Mouse (Mus musculus): ENCODE results near the gene Gm128. TPM values are rescaled to one million over a fixed set of nuclear protein-coding genes. Genes with fewer than 3 reads are reported as not detected.
A peak's percentile ranks its signal among the peaks of the same experiment; 100 is the strongest.

Gene Gm128
- polyA plus RNA-seq, 1 experiment, result 0.98 TPM

GRCm38 (mm10) chr3:95283589-95283941 is 42.2 kb upstream of the Gm128 start:
- TF ChIP-seq CTCF (IDR thresholded peaks at IDR 0.05; ENCODE audit: insufficient read depth, low read length) (no peak), POLR2A (IDR thresholded peaks at IDR 0.05; ENCODE audit: borderline replicate concordance, extremely low read depth, low read depth, low read length) (no peak)
- Histone ChIP-seq H3K4me1 (ENCODE audit: control insufficient read depth, insufficient read depth, low read length) (peaks cover 6% of the 10 kb centered on the region; the same call in 1 of the 2 replicates), H3K4me3 (replicated peaks; ENCODE audit: extremely low read depth, low read depth, low read length) (peak overlapping the region; percentile 88)
- no peak for DNase-seq
- under 1% methylated on average over 7 of the region's 7 CpGs for WGBS

- peak overlapping the region; percentile 88 for H3K4me3 ChIP-seq (replicated peaks; ENCODE audit: extremely low read depth, low read depth, low read length)
- peaks cover 6% of the 10 kb centered on the region; the same call in 1 of the 2 replicates for H3K4me1 ChIP-seq (ENCODE audit: control insufficient read depth, insufficient read depth, low read length)
- DNase-seq, result peak; percentile 82
- TF ChIP-seq CTCF (IDR thresholded peaks at IDR 0.05; ENCODE audit: insufficient read depth, low read length) (0 out of 2 replicates have a peak, but pooled peaks have one; percentile 17), POLR2A (IDR thresholded peaks at IDR 0.05; ENCODE audit: borderline replicate concordance, extremely low read depth, low read depth, low read length) (peak; percentile 88)
- WGBS, result under 1% methylated on average over 49 of the region's 51 CpGs
Observed at GRCm38 (mm10) chr3:95282865-95283588, 41.6 kb upstream of the Gm128 start.

- WGBS, result under 1% methylated on average over 11 of the region's 11 CpGs
- TF ChIP-seq POLR2A (IDR thresholded peaks at IDR 0.05; ENCODE audit: borderline replicate concordance, extremely low read depth, low read depth, low read length), result no peak; the same call in 1 of the 2 replicates
- TF ChIP-seq CTCF (IDR thresholded peaks at IDR 0.05; ENCODE audit: insufficient read depth, low read length), result no peak
- peak overlapping the region; percentile 88 for H3K4me3 ChIP-seq (replicated peaks; ENCODE audit: extremely low read depth, low read depth, low read length)
- peaks cover 6% of the 10 kb centered on the region; the same call in 1 of the 2 replicates for H3K4me1 ChIP-seq (ENCODE audit: control insufficient read depth, insufficient read depth, low read length)
- peak; percentile 67 for DNase-seq
Observed at GRCm38 (mm10) chr3:95282381-95282864, 41.0 kb upstream of the Gm128 start.

GRCm38 (mm10) chr3:95281216-95282126 is 40.1 kb upstream of the Gm128 start, which contains the start of the genes Mindy1 and Prune1:
Gene Mindy1 (plus strand): TSS chr3:95281345.
Gene Prune1 (minus strand): TSS chr3:95282076.
- under 1% methylated on average over 53 of the region's 53 CpGs for WGBS
- peak; percentile 96 for DNase-seq
- H3K4me3 ChIP-seq (replicated peaks; ENCODE audit: extremely low read depth, low read depth, low read length), result peak within 1 kb of the TSS; percentile 88

GRCm38 (mm10) chr3:95280747-95281146 is 39.3 kb upstream of the Gm128 start:
- H3K4me1 ChIP-seq (ENCODE audit: control insufficient read depth, insufficient read depth, low read length), result peaks cover 6% of the 10 kb centered on the region; the same call in 1 of the 2 replicates
- no peak for TF ChIP-seq POLR2A (IDR thresholded peaks at IDR 0.05; ENCODE audit: borderline replicate concordance, extremely low read depth, low read depth, low read length)
- no peak for TF ChIP-seq CTCF (IDR thresholded peaks at IDR 0.05; ENCODE audit: insufficient read depth, low read length)
- 6% methylated on average over 8 of the region's 8 CpGs for WGBS
- H3K4me3 ChIP-seq (replicated peaks; ENCODE audit: extremely low read depth, low read depth, low read length), result peak overlapping the region; percentile 84
- DNase-seq, result no peak

More at GRCm38 (mm10) chr3:95281216-95282126, 40.1 kb upstream of the Gm128 start, which contains the start of the genes Mindy1 and Prune1:
- TF ChIP-seq POLR2A (IDR thresholded peaks at IDR 0.05; ENCODE audit: borderline replicate concordance, extremely low read depth, low read depth, low read length), result peak; percentile 54; the same call in 1 of the 2 replicates
- TF ChIP-seq CTCF (IDR thresholded peaks at IDR 0.05; ENCODE audit: insufficient read depth, low read length), result no peak
- H3K4me1 ChIP-seq (ENCODE audit: control insufficient read depth, insufficient read depth, low read length), result peaks cover 6% of the 10 kb centered on the region; the same call in 1 of the 2 replicates

- no peak for TF ChIP-seq POLR2A (IDR thresholded peaks at IDR 0.05; ENCODE audit: borderline replicate concordance, extremely low read depth, low read depth, low read length)
- TF ChIP-seq CTCF (IDR thresholded peaks at IDR 0.05; ENCODE audit: insufficient read depth, low read length), result no peak
- 38% methylated on average over 1 of the region's 1 CpGs for WGBS
- no peak for DNase-seq
- peaks cover 3% of the 10 kb centered on the region; the same call in 1 of the 2 replicates for H3K4me1 ChIP-seq (ENCODE audit: control insufficient read depth, insufficient read depth, low read length)
- H3K4me3 ChIP-seq (replicated peaks; ENCODE audit: extremely low read depth, low read depth, low read length), result no peak overlapping the region
Observed at GRCm38 (mm10) chr3:95277149-95277551, 35.8 kb upstream of the Gm128 start.

- TF ChIP-seq CTCF (IDR thresholded peaks at IDR 0.05; ENCODE audit: insufficient read depth, low read length), result no peak
- TF ChIP-seq POLR2A (IDR thresholded peaks at IDR 0.05; ENCODE audit: borderline replicate concordance, extremely low read depth, low read depth, low read length), result no peak
- Histone ChIP-seq H3K4me3 (replicated peaks; ENCODE audit: extremely low read depth, low read depth, low read length) (no peak overlapping the region), H3K4me1 (ENCODE audit: control insufficient read depth, insufficient read depth, low read length) (peaks cover 3% of the 10 kb centered on the region; the same call in 1 of the 2 replicates)
- no peak for DNase-seq
- WGBS, result 58% methylated on average over 5 of the region's 5 CpGs
Observed at GRCm38 (mm10) chr3:95276428-95276934, 35.1 kb upstream of the Gm128 start.

- no peak for DNase-seq
- H3K4me3 ChIP-seq (replicated peaks; ENCODE audit: extremely low read depth, low read depth, low read length), result no peak overlapping the region
- 66% methylated on average over 6 of the region's 6 CpGs for WGBS
- TF ChIP-seq CTCF (IDR thresholded peaks at IDR 0.05; ENCODE audit: insufficient read depth, low read length) (no peak), POLR2A (IDR thresholded peaks at IDR 0.05; ENCODE audit: borderline replicate concordance, extremely low read depth, low read depth, low read length) (no peak)
- no peaks in the 10 kb centered on the region; the same call in 1 of the 2 replicates for H3K4me1 ChIP-seq (ENCODE audit: control insufficient read depth, insufficient read depth, low read length)
Observed at GRCm38 (mm10) chr3:95275161-95275560, 33.8 kb upstream of the Gm128 start.

- no peaks in the 10 kb centered on the region; the same call in 1 of the 2 replicates for H3K4me1 ChIP-seq (ENCODE audit: control insufficient read depth, insufficient read depth, low read length)
- DNase-seq, result no peak
- TF ChIP-seq CTCF (IDR thresholded peaks at IDR 0.05; ENCODE audit: insufficient read depth, low read length) (no peak), POLR2A (IDR thresholded peaks at IDR 0.05; ENCODE audit: borderline replicate concordance, extremely low read depth, low read depth, low read length) (no peak)
- 95% methylated on average over 4 of the region's 4 CpGs for WGBS
- no peak overlapping the region for H3K4me3 ChIP-seq (replicated peaks; ENCODE audit: extremely low read depth, low read depth, low read length)
Observed at GRCm38 (mm10) chr3:95274453-95274852, 33.1 kb upstream of the Gm128 start.

Data from lung, adult 2 months (tissue).